Mouse (Mus musculus) kidney, postnatal 4 days (tissue): ENCODE results near the gene Ccdc70.
A peak's percentile ranks its signal among the peaks of the same experiment; 100 is the strongest.
"Not testable (repeated sequence)": the region's sequence is repeated elsewhere in the genome, so short reads cannot be mapped to it uniquely, and the experiment has no call there.

Experiments
- DNase-seq, 2 experiments: peaks; one replicate each; pipeline ENCODE4 v3.0.0; 2021; ENCODE audit warnings: mixed read lengths in 2 of 2

Gene Ccdc70

GRCm38 (mm10) chr8:21969475-21969874 lies at the start of gene Ccdc70:
Gene Ccdc70 (plus strand): TSS chr8:21969775.
- no peak for DNase-seq

GRCm38 (mm10) chr8:21930754-21931153 lies 38.8 kb upstream of the Ccdc70 start:
- DNase-seq = not testable (repeated sequence)

- DNase-seq = no peak
Observed at GRCm38 (mm10) chr8:21932610-21933009, 37.0 kb upstream of the Ccdc70 start, which contains the start of gene Defb15. Gene Defb15 (minus strand): TSS chr8:21932710.

GRCm38 (mm10) chr8:21938052-21938451 lies 31.5 kb upstream of the Ccdc70 start, which contains the start of gene Defb35:
Gene Defb35 (plus strand): TSS chr8:21938352.
- DNase-seq = not testable (repeated sequence)

GRCm38 (mm10) chr8:21946462-21946861 lies 23.1 kb upstream of the Ccdc70 start, which contains the start of gene Defb13:
Gene Defb13 (plus strand): TSS chr8:21946762.
- DNase-seq = no peak

- DNase-seq = peak in 1 of 2 experiments; percentile 24
Observed at GRCm38 (mm10) chr8:21947311-21948017, 22.1 kb upstream of the Ccdc70 start.

- peak; percentile 67 to 68 for DNase-seq
Observed at GRCm38 (mm10) chr8:21955321-21955720, 14.3 kb upstream of the Ccdc70 start.

- no peak for DNase-seq
Observed at GRCm38 (mm10) chr8:21956336-21956735, 13.2 kb upstream of the Ccdc70 start.

GRCm38 (mm10) chr8:21958414-21958813 lies 11.2 kb upstream of the Ccdc70 start, which contains the start of gene Fam90a1a:
Gene Fam90a1a (plus strand): TSS chr8:21958714.
- no peak for DNase-seq

- no peak for DNase-seq
Observed at GRCm38 (mm10) chr8:21966646-21967045, 2.9 kb upstream of the Ccdc70 start.

GRCm38 (mm10) chr8:21978193-21978592 lies 8.6 kb downstream of the Ccdc70 start:
- no peak for DNase-seq

- DNase-seq = peak in 1 of 2 experiments; percentile 9
Observed at GRCm38 (mm10) chr8:21981664-21982337, 12.2 kb downstream of the Ccdc70 start.

GRCm38 (mm10) chr8:21992184-21992583 lies 22.6 kb downstream of the Ccdc70 start:
- peak; percentile 39 to 53 for DNase-seq

- DNase-seq = peak; percentile 18 to 35
Observed at GRCm38 (mm10) chr8:21995181-21995580, 25.6 kb downstream of the Ccdc70 start.

GRCm38 (mm10) chr8:22004750-22005522 lies 35.4 kb downstream of the Ccdc70 start:
- DNase-seq = no peak

- DNase-seq = no peak
Observed at GRCm38 (mm10) chr8:22006423-22006822, 36.8 kb downstream of the Ccdc70 start.

- no peak for DNase-seq
Observed at GRCm38 (mm10) chr8:22009403-22009802, 39.8 kb downstream of the Ccdc70 start.

- DNase-seq = no peak
Observed at GRCm38 (mm10) chr8:22013034-22013707, 43.6 kb downstream of the Ccdc70 start.

GRCm38 (mm10) chr8:22017731-22018130 lies 48.2 kb downstream of the Ccdc70 start:
- DNase-seq = peak in 1 of 2 experiments; percentile 11

- no peak for DNase-seq
Observed at GRCm38 (mm10) chr8:22019498-22019897, 49.9 kb downstream of the Ccdc70 start.

GRCm38 (mm10) chr8:22022244-22022643 lies 52.7 kb downstream of the Ccdc70 start:
- peak in 1 of 2 experiments; percentile 8 for DNase-seq
